Mouse (Mus musculus) bone marrow macrophage, adult 2 months (primary cell): ENCODE data around the gene Cenpt.

Experiments
- CTCF ChIP-seq: IDR thresholded peaks from 2 replicates; pipeline ENCODE4 v1.5.1; 2012; ENCODE audit warnings: low read depth, mild to moderate bottlenecking, low read length, moderate library complexity
- POLR2A ChIP-seq: IDR thresholded peaks from 2 replicates; pipeline ENCODE4 v1.6.1; 2012; ENCODE audit warnings: mild to moderate bottlenecking, low read depth, low read length, borderline replicate concordance

DNA sequence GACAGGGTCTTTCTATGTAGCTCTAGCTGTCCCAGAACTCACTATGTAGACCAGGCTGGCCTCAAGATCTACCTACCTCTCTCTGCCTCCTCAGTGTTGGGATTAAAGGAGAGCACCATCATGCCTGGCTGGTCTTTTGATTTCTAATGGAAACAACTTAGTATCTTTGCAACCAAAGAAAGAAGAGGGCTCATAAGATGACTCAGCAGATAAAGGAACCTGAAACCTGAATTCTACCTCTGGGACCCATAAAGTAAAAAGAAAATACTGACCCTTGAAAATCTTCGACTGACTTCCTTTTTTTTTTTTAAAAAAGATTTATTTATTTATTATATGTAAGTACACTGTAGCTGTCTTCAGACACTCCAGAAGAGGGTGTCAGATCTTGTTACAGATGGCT is 47.1 kb downstream of the Cenpt start:
- TF ChIP-seq POLR2A = no peak
- no peak for TF ChIP-seq CTCF
